Mouse (Mus musculus): ENCODE data around the gene Fosb.

DNA sequence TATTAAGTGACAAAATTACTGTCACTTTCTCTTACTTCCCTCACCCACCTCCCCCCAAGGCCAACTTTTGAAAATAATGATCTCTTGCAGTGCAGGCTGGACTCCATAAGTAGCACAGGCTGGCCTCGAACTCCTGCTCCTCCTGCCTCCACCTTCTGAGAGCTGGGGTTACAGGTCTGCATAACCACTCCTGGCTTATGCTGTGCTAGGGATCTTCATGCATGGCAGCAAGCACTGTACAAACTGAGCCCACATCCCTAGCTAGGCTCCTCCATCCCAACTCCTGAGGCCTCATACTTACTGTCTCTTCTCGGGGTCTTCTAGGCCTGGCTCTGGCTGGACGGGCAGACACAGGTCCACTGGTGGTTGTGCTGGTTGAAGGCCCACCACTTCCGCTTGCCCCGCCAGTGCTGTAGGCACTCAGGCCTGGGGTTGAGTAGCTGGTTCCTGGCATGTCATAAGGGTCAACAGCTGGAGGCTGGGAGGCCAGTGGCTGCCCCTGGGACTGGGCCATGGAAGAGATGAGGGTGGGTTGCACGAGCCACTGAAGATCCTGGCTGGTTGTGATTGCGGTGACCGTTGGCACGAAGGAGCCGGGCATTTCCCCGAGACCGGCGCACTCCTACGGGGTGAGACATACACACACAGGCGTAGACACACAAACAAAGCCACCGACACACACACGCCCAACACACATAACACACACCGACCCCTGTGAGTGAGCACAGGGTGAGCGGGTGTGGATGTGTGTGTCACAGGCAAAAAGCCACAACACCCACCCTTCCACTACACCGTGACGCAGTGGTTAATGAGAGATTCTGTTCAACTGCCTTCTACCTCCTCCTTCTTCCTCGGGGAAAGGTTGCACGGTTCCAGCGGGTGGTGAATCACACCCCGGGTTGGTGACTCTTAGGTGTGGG is 2.8 kb downstream of the Fosb start:
- TF ChIP-seq CTCF (IDR thresholded peaks at IDR 0.05; ENCODE audit: extremely low read depth, insufficient read length, insufficient replicate concordance, low read depth, low read length): no peak
- no peak for TF ChIP-seq POLR2A (IDR thresholded peaks at IDR 0.05; ENCODE audit: low read depth, low read length)

All from small intestine, adult 2 months (tissue).